Mouse (Mus musculus) megakaryocyte, embryonic 14.5 days (primary cell): ENCODE results near the gene Dnaic1. TPM values are rescaled to one million over a fixed set of nuclear protein-coding genes. Genes with fewer than 3 reads are reported as not detected.
A peak's percentile ranks its signal among the peaks of the same experiment; 100 is the strongest.

ENCODE experiments used
- H3K27me3 ChIP-seq: replicated peaks from 2 replicates; pipeline ENCODE3; 2012; ENCODE audit warnings: inconsistent platforms
- H3K36me3 ChIP-seq: replicated peaks from 2 replicates; pipeline ENCODE3; 2012; ENCODE audit warnings: low read length, inconsistent platforms, mixed read lengths
- H3K4me1 ChIP-seq: 2 replicates; pipeline ENCODE4 v1.6.1; 2012; ENCODE audit warnings: inconsistent platforms
- H3K4me3 ChIP-seq: replicated peaks from 2 replicates; pipeline ENCODE3; 2012; ENCODE audit warnings: moderate library complexity, mild to moderate bottlenecking, inconsistent platforms
- H3K9me3 ChIP-seq: 2 replicates; pipeline ENCODE4 v1.6.1; 2012; ENCODE audit warnings: inconsistent platforms
- FLI1 ChIP-seq: IDR thresholded peaks from 2 replicates; pipeline ENCODE4 v1.6.1; 2012; ENCODE audit warnings: low read length, inconsistent platforms, mixed read lengths
- GATA1 ChIP-seq: IDR thresholded peaks from 3 replicates; pipeline ENCODE4 v1.6.1; 2012; ENCODE audit warnings: mixed read lengths, low read length, inconsistent platforms, borderline replicate concordance
- polyA plus RNA-seq: library from polyadenylated mRNA; stranded (reverse); fragments of >175 nt; gene quantifications from 2 replicates; pipeline ENCODE4 v1.2.3, GENCODE M21; 2012; ENCODE audit warnings: low replicate concordance; ENCODE audit not compliant: insufficient read depth

Dnaic1 gene
- polyA plus RNA-seq: not detected in 2 replicates

- peak within 1 kb of the TSS; percentile 94 for H3K4me3 ChIP-seq
- H3K4me1 ChIP-seq: peaks cover 19% of the 10 kb centered on the region
- TF ChIP-seq FLI1 (no peak), GATA1 (no peak)
- no peaks in the 10 kb centered on the region for H3K36me3 ChIP-seq
- H3K9me3 ChIP-seq: no peaks in the 10 kb centered on the region
- peaks cover 50% of the 10 kb centered on the region for H3K27me3 ChIP-seq
Measured at GRCm38 (mm10) chr4:41569411-41569885, at the start of gene Dnaic1, which contains the start of gene Fam219a. Gene Dnaic1 (plus strand): TSS chr4:41569775. Gene Fam219a (minus strand): TSS chr4:41569538.

- Histone ChIP-seq H3K4me3 (no peak overlapping the region), H3K9me3 (no peaks in the 10 kb centered on the region), H3K27me3 (peaks cover 25% of the 10 kb centered on the region), H3K36me3 (no peaks in the 10 kb centered on the region), H3K4me1 (no peaks in the 10 kb centered on the region; the same call in 1 of the 2 replicates)
- TF ChIP-seq GATA1 (no peak), FLI1 (no peak)
Measured at GRCm38 (mm10) chr4:41520641-41521040, 48.9 kb upstream of the Dnaic1 start.

GRCm38 (mm10) chr4:41522136-41522535, 47.4 kb upstream of the Dnaic1 start:
- Histone ChIP-seq H3K9me3 (no peaks in the 10 kb centered on the region), H3K27me3 (peaks cover 28% of the 10 kb centered on the region), H3K36me3 (no peaks in the 10 kb centered on the region), H3K4me3 (no peak overlapping the region), H3K4me1 (no peaks in the 10 kb centered on the region; the same call in 1 of the 2 replicates)
- TF ChIP-seq GATA1 (no peak), FLI1 (no peak)

- Histone ChIP-seq H3K9me3 (no peaks in the 10 kb centered on the region), H3K4me3 (no peak overlapping the region), H3K36me3 (no peaks in the 10 kb centered on the region), H3K4me1 (no peaks in the 10 kb centered on the region; the same call in 1 of the 2 replicates), H3K27me3 (peaks cover 30% of the 10 kb centered on the region)
- no peak for TF ChIP-seq GATA1
Measured at GRCm38 (mm10) chr4:41522788-41523187, 46.8 kb upstream of the Dnaic1 start.

- Histone ChIP-seq H3K9me3 (no peaks in the 10 kb centered on the region), H3K4me3 (no peak overlapping the region), H3K36me3 (no peaks in the 10 kb centered on the region), H3K4me1 (no peaks in the 10 kb centered on the region; the same call in 1 of the 2 replicates), H3K27me3 (peaks cover 30% of the 10 kb centered on the region)
- no peak for TF ChIP-seq FLI1
- TF ChIP-seq GATA1: no peak
Measured at GRCm38 (mm10) chr4:41523839-41524238, 45.7 kb upstream of the Dnaic1 start.

- peaks cover 27% of the 10 kb centered on the region for H3K27me3 ChIP-seq
- no peak overlapping the region for H3K4me3 ChIP-seq
- H3K4me1 ChIP-seq: no peaks in the 10 kb centered on the region; the same call in 1 of the 2 replicates
- H3K36me3 ChIP-seq: no peaks in the 10 kb centered on the region
- no peaks in the 10 kb centered on the region for H3K9me3 ChIP-seq
- TF ChIP-seq GATA1 (no peak), FLI1 (no peak)
Measured at GRCm38 (mm10) chr4:41524829-41525228, 44.7 kb upstream of the Dnaic1 start.

GRCm38 (mm10) chr4:41526553-41526952, 43.0 kb upstream of the Dnaic1 start:
- peaks cover 22% of the 10 kb centered on the region for H3K27me3 ChIP-seq
- no peak overlapping the region for H3K4me3 ChIP-seq
- H3K9me3 ChIP-seq: no peaks in the 10 kb centered on the region
- TF ChIP-seq GATA1 (no peak), FLI1 (no peak)
- no peaks in the 10 kb centered on the region; the same call in 1 of the 2 replicates for H3K4me1 ChIP-seq
- H3K36me3 ChIP-seq: no peaks in the 10 kb centered on the region

- TF ChIP-seq FLI1 (no peak), GATA1 (no peak)
- Histone ChIP-seq H3K4me1 (no peaks in the 10 kb centered on the region; the same call in 1 of the 2 replicates), H3K9me3 (no peaks in the 10 kb centered on the region), H3K36me3 (no peaks in the 10 kb centered on the region), H3K27me3 (peaks cover 18% of the 10 kb centered on the region), H3K4me3 (no peak overlapping the region)
Measured at GRCm38 (mm10) chr4:41527076-41527475, 42.5 kb upstream of the Dnaic1 start.

GRCm38 (mm10) chr4:41527996-41528395, 41.6 kb upstream of the Dnaic1 start:
- Histone ChIP-seq H3K4me1 (no peaks in the 10 kb centered on the region; the same call in 1 of the 2 replicates), H3K36me3 (no peaks in the 10 kb centered on the region), H3K9me3 (no peaks in the 10 kb centered on the region), H3K27me3 (peaks cover 18% of the 10 kb centered on the region), H3K4me3 (no peak overlapping the region)
- TF ChIP-seq FLI1 (no peak), GATA1 (no peak)

GRCm38 (mm10) chr4:41532420-41532819, 37.2 kb upstream of the Dnaic1 start:
- Histone ChIP-seq H3K4me3 (no peak overlapping the region), H3K27me3 (peaks cover 3% of the 10 kb centered on the region), H3K4me1 (no peaks in the 10 kb centered on the region), H3K9me3 (peaks cover under 1% of the 10 kb centered on the region; the same call in 1 of the 2 replicates), H3K36me3 (no peaks in the 10 kb centered on the region)
- TF ChIP-seq FLI1 (no peak), GATA1 (no peak)
